Mouse (Mus musculus) lung, adult 2 months (tissue): ENCODE results near the gene Plbd1.

Experiments used
- CTCF ChIP-seq: fragments of 200-500 bp; IDR thresholded peaks from 2 replicates; pipeline ENCODE4 v1.5.1; 2011; ENCODE audit warnings: mild to moderate bottlenecking, low read length, control low read depth; ENCODE audit not compliant: insufficient read depth
- POLR2A ChIP-seq: fragments of 200-500 bp; IDR thresholded peaks from 2 replicates; pipeline ENCODE4 v1.6.1; 2011; ENCODE audit warnings: low read depth, mild to moderate bottlenecking, control low read depth, low read length, borderline replicate concordance; ENCODE audit errors: extremely low read depth

DNA sequence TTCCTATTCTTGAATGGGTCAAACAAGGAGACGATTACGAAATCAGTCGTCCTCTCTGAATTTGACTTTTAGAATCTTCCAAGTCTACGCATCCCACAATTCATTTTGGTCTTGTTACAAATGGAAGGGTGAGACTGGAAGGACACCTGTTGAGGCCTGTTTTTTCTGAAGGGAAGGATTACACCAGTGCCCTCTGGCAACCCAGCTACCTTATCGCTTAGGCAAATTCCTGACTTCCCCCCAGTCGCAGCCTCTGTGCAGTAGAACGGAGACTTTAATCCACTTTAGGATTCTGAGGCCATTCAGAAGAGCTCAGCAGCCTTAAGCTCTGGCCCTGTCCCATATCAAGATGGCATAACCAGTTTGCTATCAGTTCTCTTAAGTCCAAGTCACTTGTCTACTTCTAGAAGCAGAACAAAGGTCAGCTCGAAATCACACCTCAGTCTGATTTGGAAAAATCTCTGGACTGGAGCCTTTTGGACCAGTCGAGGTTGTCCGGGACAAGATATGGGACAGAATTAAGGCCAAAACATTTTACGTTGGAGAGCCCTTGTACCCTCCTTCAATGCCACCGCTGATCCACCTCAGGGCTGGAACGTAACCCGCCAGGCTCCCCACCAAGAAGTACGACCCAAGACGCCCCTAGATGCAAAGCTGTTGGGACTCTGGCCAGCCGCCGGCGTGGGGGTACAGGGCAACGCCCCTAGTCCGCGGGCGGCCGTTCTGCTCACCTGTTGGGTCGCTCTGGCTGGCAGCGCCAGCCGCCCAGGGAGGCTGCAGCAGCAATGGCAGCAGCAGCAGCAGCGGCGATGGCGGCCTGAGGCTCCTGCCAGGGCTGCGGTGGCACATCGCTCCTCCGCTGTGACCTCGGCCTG, 660 bp downstream of the Plbd1 start:
- no peak for TF ChIP-seq CTCF
- TF ChIP-seq POLR2A, result no peak
